Mouse (Mus musculus): ENCODE data around the gene Mvb12b.

DNA sequence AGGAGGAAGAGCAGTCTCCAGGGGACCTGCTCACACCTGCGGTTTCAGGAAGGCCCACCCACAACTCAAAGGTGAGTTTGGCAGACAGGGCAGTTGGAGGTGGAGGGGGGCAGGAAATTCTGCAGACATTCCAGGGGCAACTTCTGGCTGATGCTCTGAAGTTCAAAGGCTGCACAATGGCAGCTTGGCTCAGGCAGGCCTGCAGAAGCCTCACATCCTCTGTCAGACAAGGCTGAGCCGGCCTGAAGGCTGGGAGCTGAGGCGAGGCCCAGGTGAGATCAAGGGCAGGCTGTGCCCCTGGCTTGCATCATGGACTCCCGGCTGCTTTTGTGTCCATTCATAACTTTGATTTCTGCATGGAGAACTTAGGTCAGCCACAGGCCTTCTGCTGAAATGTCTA, 41.1 kb downstream of the Mvb12b start:
- TF ChIP-seq CTCF (conservative IDR thresholded peaks at IDR 0.05; ENCODE audit: low read length) (no peak), NANOG (IDR thresholded peaks at IDR 0.05; ENCODE audit: borderline replicate concordance, low read length) (no peak)

Data from E14TG2a.4 (cell line).